Mouse (Mus musculus): ENCODE data around the gene Cspg5.

DNA sequence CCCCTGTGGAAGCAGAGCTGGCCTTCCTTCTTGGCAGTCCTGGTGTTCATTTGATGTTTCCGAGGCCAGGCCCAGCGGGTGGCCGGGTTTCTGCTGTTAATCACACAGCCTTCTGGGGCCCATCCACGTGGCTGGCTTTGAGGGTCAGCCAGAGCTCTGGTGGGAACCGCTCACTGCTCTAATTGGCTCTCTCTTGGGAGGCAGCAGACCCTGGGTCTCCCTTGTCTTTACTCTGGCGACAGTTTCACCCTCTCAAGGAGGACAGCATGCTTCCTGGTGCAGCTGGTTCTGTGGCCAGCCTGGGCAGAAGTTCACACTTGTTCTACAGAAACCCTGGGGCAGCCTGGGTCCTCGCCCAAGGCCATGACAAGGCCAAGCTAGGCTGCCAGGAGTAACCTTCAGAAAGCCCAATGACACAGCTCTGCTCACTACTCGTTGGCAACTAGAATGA lies 33.9 kb downstream of the Cspg5 start:
- TF ChIP-seq CHD2 (IDR thresholded peaks at IDR 0.05; ENCODE audit: low read length): no peak
- TF ChIP-seq MAX (IDR thresholded peaks at IDR 0.05; ENCODE audit: low read length): no peak
- no peak for TF ChIP-seq POLR2A (IDR thresholded peaks at IDR 0.05; ENCODE audit: low read depth, low read length)
- no peak for TF ChIP-seq CTCF (conservative IDR thresholded peaks at IDR 0.05 in 1 of 2, IDR thresholded peaks at IDR 0.05 in 1 of 2; ENCODE audit: low read depth in 2 of 2, low read length in 2 of 2)
- TF ChIP-seq KAT2A (IDR thresholded peaks at IDR 0.05; ENCODE audit: insufficient replicate concordance, low read length): no peak
- TF ChIP-seq TCF12 (IDR thresholded peaks at IDR 0.05; ENCODE audit: low read depth, low read length): no peak
- TF ChIP-seq ELF1 (IDR thresholded peaks at IDR 0.05; ENCODE audit: low read depth, low read length): no peak
- no peak for TF ChIP-seq MAFK (IDR thresholded peaks at IDR 0.05; ENCODE audit: insufficient replicate concordance, low read length)

Data from CH12.LX (cell line).